Mouse (Mus musculus): ENCODE results near the gene Dcaf6.

- no peak for TF ChIP-seq POLR2A (IDR thresholded peaks at IDR 0.05; ENCODE audit: insufficient read length, low read depth)
- no peak for TF ChIP-seq TCF12 (IDR thresholded peaks at IDR 0.05; ENCODE audit: insufficient read depth, poor library complexity, severe bottlenecking)
- TF ChIP-seq E2F4 (IDR thresholded peaks at IDR 0.05; ENCODE audit: insufficient read depth): no peak
- no peak for TF ChIP-seq USF1 (IDR thresholded peaks at IDR 0.05; ENCODE audit: low read depth)
- no peak for TF ChIP-seq REST (IDR thresholded peaks at IDR 0.05; ENCODE audit: insufficient read depth, insufficient read length)
- TF ChIP-seq MYOG (IDR thresholded peaks at IDR 0.05; ENCODE audit: control insufficient read depth in 1 of 3, insufficient read depth in 1 of 3, insufficient read length in 2 of 3, low read depth in 2 of 3): no peak
- no peak for TF ChIP-seq MYOD1 (IDR thresholded peaks at IDR 0.05; ENCODE audit: control insufficient read depth in 1 of 3, insufficient read length in 2 of 3, low read depth in 2 of 3)
- no peak for TF ChIP-seq CEBPB (IDR thresholded peaks at IDR 0.05; ENCODE audit: insufficient read depth, poor library complexity, severe bottlenecking)
- TF ChIP-seq MAX (IDR thresholded peaks at IDR 0.05; ENCODE audit: low read depth): no peak
Observed at GRCm38 (mm10) chr1:165388716-165389115, 71.6 kb downstream of the Dcaf6 start.
